Mouse (Mus musculus) embryo, embryonic 10 days (tissue): Measurements from ENCODE around the gene Snd1.
A peak's percentile ranks its signal among the peaks of the same experiment; 100 is the strongest.

Experiments used
- DNase-seq: peaks from one replicate; pipeline ENCODE4 v3.0.0-alpha.2; 2015; ENCODE audit warnings: low spot score

Snd1 gene

DNA sequence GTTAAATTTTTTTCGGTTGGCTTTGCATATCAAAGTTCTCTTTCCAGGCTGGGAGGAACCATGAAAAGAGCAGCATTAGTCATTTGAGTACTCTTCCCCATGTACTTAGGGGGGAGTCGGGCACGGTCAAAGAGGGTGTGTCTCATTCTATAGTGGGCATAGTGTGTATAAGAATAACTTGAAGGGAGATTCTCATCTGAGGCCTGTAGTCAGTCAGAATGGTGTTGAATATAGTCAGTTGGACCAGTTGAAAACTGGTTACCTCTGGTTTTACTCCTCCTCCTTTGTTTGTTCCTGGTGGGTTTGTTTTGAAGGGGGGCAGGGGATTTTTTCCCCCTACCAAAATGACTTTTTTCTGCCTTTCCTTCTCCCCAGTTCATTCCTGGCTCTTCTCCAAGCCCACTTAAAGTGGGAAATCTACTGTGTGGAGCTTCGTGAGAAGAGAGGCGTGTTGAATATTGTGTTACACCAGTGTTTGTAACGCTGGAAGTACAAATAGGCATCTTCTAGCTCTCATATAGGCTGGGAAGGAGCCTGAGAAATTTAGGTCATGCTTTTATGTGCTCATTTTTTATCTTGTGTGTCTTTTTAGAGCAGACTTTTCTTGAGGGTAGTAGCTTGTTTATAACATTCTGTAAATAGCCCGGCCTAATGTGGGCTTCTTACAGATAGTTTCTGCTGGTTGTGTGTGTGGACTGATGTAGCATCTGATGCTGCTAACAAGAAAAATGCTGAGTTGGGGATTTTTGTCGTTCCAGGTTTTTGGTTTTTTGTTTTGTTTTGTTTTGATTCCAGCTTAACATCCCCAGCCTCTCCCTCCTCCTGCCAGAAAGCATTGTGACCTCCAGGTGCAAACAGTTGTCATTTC lies 231.4 kb downstream of the Snd1 start:
- no peak for DNase-seq

DNA sequence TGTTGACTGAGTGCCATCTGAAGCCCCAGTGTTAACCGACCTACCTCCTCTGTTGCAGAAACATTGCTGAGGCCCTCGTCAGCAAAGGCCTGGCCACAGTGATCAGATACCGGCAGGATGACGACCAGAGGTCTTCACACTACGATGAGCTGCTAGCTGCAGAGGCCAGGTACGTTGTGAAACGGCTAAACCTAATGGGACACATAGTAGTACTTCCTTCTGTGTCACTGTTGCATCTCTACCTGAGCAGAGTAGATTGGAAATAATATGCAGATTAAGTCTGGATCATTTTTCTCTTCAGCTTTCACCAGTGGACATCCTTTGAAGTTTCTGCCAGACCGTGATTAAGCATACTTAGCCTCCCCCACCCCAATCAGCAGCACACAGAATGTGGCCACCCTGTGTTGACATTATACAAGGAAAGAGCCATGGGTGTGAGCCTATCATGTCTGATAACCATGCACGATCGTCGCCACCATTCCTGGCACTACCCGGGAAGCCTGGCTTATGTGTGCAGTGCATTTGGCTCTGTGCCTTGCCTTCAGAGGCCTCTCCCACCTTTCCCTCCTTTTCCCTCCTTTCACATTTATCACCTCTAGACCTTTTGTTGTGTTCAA lies 232.1 kb downstream of the Snd1 start:
- DNase-seq: no peak

DNA sequence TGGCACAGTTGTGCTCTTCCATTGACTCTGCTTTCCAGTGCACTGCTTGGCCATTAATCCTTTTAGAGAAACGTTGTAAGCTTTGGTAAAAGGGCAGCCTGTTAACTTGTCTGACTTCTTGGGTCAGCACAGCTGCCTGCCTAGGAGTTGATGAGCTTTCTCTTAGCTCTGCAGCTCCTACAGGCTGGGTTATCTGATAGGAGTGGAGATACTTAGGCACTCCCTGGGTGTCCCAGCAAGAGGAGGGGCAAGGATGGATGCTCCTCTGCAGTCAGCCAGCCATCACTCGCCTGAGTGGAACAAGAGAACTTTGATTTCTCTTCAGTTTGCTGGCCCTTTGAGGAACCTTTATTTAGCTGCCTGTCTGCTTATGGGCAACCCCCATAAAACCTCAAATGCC lies 235.1 kb downstream of the Snd1 start:
- no peak for DNase-seq

DNA sequence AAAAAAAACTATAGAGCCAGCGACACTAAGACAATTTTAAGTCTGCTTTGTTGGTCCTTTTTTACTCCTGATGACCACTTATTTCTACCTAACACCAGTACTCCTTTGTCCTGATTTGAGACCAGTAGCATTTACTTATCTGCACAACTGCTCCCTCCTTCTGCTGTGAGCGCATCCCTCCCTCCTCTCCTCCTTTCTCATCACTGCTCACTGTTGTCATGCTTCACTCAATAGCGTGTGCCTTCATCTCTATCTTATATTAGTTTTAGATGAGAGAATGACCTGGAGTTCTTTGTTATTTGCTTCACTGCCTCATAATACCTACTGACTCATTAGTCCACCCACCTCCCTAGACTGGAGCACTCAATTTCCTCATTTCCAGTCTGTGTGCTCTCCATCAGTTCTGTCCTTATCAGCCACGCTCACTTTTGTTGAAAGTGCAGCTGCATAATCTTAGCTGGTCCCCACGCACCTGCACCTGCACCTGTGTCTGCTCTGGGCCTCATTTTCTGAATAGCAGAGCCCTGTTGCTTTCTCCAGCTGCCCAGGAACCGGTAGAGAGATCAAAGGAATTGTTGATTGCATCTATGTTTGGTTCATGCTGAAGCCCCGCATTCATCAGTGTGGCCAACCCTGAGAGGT lies 242.4 kb downstream of the Snd1 start:
- no peak for DNase-seq

DNA sequence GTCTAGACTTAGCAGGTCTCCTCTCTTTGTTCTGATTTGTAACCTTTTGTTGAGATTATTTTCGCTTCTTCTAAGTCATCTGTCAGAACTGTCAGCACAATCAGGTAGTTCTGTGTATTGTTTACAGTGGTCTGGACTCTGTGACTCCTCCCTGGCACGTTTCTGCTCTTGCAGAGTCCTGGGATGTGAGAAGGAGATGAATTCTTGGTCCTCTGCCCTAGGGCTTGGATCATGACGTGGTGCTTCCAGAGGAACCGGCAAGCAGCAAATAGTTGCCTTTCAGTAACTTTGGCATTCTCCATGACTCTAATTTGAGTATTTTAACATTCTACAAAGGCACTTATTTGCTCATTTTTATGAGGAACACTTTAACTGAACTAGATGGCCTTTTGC lies 242.9 kb downstream of the Snd1 start:
- no peak for DNase-seq

DNA sequence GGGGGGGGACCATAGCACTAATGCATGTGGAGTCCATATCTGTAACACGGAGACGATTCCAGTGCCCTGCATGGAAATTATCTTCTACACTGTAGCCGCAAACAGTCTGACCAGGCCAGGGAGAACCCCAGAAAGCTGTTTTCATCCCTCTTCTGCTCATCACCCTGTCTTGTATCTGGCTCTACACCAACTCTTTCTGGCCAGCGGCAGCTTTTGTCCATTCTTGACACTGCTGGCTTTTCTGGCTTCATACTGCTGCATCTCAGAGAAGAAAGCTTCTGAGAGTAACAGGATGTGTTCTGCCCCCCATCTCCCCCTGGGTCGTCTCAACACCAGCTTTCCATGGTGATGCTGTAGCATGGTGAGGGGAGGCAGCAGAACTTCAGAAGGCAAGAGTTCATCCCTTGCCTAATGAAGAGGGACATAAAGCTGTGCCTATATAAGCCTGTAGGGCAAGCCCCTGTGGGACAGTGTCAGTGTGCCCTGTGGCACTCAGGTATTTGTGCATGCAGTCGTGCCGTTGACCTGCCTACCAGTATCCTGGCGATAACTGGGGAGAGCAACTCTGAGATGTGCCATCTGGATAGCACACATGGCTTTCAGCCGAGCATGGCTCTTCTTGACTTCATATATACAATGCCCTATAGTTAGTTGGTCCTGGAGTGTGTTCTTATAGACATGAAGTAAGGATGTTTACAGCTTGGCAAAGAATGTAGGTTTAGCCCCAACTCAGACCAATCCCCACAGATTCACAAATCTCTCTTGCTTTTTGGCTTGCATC lies 245.6 kb downstream of the Snd1 start:
- DNase-seq: no peak

DNA sequence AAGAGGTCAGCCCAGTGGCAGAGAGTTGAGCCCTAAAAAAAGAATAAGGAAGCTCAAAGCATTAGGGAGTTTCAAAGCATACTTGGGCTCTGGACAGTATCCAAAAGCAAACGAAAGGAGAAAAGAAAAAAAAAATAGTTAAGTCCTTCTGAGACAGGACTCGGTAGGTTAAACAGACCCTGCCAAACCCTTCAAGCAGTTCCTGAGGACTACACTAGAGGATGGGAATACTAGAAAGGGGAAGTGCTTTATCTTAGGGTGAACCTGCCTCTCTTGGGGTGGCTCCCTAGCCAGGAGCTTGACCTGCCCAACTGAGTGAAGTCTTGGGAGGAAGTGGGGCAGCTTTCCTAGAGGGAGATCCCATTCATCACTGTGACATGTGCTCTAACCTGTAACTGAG lies 248.1 kb downstream of the Snd1 start:
- no peak for DNase-seq

DNA sequence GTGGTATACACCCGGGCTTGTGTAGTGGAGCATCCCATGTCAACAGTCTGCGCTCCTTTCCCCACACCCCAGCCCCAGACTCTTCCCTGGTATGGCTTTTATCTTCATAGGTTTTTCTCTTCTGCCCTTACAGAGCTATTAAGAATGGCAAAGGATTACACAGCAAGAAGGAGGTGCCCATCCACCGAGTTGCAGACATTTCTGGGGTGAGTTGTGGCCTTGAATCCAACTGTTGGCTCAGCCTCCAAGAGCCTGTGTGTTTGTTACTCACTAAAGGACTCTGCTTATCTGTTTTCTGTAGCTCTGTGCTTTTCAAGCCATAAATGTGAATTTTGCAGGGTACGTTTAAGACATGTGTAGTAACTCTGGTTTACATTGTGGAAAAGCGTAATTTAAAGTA lies 249.8 kb downstream of the Snd1 start:
- DNase-seq: no peak

DNA sequence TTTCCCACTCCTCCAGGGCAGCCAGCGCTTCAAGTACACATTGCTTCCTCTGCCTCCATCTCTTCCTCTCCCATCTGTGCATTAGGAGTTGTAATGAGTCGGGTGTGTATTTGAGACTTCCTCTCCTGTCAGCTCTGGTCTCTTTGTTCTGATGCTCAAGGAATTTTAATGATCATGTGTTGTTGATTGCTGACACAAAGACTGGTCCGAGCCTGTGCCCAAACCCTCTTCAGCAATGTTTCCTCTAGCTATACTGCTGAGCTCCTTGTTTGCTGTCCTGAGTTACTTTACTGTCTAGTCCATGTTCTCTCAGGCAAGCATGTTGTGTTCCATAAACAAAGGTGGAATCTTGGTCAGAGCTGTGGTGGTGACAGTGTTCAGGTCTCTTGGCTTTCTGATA lies 254.3 kb downstream of the Snd1 start:
- peak; percentile 20 for DNase-seq

DNA sequence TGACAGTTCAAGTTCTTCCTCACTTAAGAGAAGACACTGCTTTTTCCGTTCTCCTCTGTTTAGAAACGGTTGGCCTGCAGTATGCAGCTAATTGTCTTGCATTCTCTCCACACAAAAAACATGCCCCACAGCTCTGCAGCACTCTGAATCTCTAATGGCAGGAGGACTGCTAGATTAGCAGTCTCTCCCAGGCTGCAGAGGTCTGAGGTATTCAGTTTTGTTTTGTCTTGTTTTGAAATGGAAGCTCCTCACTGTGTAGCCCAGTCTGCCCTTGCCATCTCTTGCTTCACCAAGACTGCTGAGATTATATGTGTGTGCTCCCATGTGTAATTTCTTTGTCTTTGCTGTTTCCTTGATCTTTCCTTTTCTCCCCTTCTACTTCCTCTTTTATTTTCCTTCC lies 254.7 kb downstream of the Snd1 start:
- no peak for DNase-seq

DNA sequence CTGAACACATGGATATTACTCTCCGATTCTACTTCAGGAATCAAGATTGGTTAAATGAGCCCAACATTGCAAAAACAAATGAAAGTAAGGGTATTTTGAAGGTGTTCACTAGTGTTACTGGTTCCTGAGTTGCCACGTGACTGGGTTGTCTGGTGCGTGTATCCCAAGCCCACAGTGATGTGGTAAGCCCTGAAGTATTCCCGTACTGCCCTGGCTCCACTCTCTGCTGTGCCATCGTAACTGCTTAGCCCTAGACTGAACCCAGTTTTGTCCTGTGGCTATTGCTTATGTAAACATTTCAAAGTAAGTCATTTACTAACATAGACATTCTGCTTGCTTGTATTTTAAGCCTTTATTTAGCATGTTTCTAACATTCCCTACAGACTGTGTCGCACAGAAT lies 256.3 kb downstream of the Snd1 start:
- DNase-seq: no peak

DNA sequence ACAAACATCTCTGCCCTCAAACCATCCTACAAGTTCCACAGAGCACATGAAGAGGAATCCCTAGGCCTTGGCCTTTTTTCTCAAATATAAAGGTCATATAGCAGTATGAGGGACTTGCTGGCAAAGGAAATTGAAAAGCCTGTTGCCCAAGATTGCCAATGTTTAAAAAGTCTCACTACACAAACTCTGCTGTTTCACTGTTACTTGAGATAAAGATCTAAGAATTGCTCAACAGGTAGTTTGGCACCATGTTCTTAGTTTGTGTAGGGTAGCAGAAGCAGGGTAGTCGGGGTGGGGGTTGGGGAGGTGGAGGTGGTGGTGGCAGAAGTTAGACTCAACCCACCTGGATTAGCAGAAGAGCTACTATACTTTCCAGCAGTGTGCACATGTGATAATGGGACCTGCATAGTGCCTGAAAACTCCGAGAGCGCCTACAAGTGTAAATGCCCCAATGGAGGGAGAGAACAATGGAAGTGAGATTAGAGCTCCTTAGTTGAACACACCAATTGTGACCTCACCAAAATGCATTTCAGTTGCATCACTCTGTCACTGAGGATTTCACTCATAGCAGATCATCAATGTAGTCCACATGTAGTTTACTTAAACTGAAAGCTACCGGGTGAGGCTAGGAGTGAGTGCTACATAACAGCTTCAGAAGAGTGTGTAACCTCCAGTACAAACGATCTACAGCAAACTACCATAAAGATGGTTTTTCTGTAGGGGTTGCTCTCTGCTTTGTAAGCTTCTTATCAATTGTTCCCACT lies 259.1 kb downstream of the Snd1 start:
- DNase-seq: no peak

DNA sequence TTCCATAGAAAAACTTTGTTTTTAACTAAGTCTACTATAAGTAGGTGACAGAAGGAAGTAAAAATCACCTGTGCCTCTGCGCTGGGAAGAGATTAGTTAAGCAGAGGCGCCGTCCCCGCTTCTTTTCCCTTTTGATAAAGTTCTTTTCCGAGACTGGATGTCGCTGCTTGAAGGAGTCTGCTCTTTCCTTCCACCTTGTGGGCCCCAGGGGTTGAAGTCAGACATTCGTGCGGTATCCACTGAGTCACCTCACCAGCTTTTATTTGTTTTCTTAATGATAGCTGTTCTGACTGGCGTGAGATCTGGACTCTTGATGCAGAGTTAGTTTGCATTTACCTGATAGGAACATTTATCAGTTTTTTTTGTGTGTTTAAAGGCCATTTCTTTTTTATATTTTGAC lies 260.2 kb downstream of the Snd1 start:
- no peak for DNase-seq

DNA sequence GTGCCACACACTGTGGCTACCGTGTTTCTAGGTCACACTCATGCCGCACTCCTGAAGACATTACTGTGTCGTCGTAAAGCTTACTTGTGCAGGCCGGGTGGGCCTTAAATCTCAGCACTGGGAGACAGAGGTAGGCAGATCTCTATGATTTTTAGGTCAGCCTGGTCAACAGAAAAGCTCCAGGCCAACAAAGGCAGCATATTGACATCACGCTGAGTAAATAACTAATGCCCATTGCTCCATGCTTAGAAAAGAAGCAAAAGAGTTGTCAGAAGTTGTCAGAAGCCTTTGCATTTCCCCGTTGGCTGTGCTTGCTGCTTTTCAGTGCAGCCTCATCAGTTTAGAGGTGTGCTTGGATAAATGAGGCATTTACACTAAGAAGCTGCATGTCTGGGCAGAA lies 261.7 kb downstream of the Snd1 start:
- no peak for DNase-seq

DNA sequence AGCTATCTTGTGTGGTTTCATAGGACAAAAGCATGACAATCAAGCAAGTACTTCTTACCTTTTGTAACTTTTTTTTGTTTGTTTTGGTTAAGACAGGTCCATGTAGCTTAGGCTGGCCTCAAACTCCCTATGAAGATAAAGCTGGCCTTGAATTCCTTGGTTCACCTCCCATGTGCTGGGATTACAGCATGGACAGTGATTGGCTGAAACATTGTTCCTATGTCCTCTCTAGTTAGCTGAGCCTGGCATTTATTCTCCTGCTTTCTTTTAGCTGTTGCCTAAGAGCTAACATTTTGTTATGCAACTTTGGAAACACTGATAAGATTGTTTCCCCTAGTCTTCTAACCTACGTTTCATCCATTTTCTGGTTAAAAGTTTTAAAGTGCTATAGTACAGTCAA lies 262.7 kb downstream of the Snd1 start:
- no peak for DNase-seq

DNA sequence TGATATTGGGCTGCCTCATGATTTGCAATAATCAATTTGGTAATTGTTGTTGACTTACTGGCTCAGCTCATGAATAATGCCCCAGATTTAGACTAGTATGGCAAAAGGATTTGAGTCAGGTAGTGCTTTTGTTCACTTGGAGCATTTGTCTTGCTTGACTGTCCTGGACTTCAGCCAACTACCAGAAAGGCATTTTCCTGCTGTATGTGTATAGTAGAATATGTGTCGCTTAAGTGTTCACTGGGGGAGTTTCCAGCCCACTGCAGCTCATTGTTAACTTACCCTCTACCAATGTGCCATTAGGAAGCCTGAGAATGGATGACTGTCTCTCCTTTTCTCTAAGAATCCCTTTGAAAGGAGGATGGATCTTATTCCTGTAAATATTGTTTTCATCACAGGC lies 268.6 kb downstream of the Snd1 start:
- no peak for DNase-seq

DNA sequence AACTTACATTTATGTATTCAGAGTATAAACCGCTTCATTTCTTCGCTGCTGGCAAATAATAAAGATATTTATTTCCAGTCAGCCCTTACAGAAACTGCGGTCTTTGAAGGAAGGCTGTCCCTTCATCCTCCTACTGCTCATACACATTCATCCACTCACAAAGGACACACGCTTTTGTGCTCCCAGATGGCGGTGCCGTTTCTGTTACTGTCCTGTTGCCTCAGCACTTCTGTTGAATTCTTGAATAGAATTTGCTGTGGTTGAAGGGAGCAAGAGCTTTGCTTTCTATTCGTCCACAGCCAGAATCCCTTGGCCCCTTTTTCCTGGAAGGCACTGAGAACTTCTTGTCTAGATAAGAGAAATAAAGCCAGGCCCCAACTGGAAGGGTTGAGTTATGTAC lies 270.9 kb downstream of the Snd1 start:
- no peak for DNase-seq

DNA sequence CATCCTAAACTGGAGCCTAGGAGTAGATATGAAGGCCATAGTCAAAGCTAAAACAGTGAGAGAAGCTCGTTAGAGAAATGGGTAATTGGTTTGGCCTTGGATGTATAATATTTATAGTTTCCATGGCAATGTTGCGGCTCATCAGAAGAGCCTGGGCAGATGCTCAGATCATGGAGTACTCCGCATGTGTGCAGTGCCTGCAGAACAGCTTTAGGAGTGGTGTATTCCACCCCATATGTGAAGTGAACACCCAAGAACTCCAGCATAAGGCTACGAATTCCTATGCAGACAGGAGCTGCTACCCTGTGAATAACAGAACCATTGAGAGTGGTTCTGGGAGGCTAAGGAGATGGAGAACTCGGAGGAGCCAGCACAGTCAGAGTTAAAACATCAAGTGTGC lies 272.1 kb downstream of the Snd1 start:
- DNase-seq: no peak

DNA sequence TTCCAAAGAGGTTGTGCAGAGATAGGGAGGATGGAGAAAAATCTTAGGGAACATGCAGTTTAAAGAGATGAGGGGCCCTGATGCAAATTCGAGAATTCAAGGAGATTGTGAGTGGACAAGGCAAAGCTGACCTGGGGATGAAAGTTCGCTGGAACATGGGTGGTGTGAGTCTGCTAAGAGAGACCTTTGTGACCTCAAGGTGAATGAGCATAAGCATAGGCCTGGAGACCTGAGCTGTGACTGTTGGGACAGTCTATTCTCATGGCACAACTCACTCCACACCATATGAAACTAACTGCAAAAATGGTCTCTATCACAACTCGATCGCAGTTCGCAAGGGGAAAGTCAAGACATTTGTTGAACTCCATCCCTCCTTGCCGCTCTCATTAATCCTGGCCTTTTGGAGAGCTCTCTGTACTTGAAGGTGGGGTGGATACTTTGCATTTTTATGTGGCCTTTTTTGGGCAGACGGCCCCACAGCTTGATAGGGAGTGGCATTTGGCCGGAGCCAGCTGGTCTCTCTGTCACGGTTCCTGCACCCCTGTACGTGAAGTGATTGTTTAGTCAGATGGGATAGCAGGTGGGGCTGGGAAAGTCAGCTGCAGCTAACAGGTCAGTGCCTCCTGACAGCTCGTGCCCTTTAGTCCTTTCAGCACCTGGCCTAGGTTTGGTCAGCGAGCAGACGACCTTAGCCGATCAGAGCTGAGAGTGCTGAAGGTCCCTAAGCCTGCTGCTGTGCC lies 273.2 kb downstream of the Snd1 start:
- DNase-seq: peak; percentile 27

DNA sequence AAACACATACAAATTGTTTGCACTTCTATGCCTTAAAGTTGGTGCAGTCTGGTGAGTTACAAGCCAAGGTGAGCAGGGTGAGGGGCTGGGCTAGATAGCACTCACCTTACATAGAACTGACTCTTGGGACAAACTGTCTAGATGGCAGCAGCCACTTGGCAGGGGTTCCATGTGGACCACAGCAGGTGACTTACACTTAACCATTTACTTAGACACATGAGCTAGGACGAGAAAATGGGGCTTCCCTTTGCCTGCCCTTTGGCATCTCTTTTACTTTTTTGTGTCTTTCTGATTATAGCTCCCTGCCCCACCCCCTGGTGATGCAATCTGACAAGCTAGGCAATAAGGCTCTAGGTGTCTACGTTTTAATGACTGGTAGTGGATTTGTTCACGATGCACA lies 274.3 kb downstream of the Snd1 start:
- DNase-seq: no peak

DNA sequence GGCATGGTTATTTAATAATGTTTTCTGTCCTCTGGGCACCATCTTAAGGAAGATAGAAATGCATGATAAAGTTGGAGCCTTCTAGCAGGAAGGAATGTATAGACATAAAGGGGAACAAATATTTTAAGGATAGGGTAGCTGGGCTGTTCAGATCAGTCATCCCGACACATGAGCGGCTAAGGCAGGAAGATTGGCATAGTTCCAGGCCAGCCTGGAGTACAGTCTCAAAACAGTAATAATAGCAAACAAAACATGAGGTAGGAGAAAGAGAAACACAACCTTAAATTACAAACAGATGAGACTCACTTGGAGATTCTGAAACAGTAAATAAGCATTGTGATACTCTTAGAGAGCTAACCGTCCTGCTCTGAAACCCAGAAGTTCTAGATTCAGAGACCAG lies 276.2 kb downstream of the Snd1 start:
- DNase-seq: no peak
